ENCODE assay signal across 24 mouse cellular contexts in the genomic region with DNA sequence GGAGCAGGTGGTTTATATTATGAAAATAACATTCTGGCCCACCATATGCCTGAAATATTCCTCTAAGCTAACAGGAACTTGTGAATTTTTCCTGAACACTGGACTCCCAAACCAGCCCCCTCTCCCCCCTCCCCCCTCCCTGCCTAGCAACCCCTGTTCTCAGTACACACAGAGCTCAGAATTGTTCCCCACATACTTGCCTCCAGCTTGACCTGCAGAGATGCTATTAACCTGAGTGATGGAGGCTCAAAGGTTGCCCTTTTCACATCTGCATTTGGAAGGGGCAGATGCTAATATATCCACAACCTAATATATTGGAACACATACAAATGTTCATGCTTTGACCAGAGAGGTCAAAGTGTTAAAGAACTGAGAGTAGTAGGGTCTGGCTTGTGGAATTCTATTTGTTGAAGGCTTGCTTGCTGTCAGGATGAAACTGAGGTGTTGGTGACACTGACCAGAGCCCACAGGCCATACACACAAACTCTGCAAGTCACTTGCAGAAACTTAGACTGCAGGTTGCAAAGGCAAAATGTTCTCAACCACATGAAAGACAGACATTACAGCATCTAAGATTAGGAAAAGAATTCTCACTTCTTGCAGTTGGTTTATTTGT. TPM values are rescaled to one million over a fixed set of nuclear protein-coding genes. Genes with fewer than 3 reads are reported as not detected.
DNase-seq lines count a peak whose midpoint lies in the region; ATAC-seq and TF ChIP-seq lines count a peak whose summit lies in the region.
"Had no signal": no experiment of that assay in that cellular context is flagged by ENCODE, and none has a peak within 500 bp of the region (broad histone marks: within the 10 kb centered on the region; RNA-seq: fewer than 3 reads in every experiment).

No protein-coding gene starts in this region.

- ATAC-seq in heart, embryonic 13.5 days (ENCODE audit: extremely low read depth, insufficient number of reproducible peaks, low FRiP score, low TSS enrichment), result no peak
- ATAC-seq in embryonic facial prominence, embryonic 12.5 days (ENCODE audit: insufficient number of reproducible peaks, insufficient read depth, low FRiP score, low TSS enrichment), result peak; percentile 47; the same call in 1 of the 2 replicates
- peak; percentile 82 for ATAC-seq in limb, embryonic 14.5 days (ENCODE audit: low FRiP score, low read depth)
- no peak for ATAC-seq in midbrain, postnatal 0 days (ENCODE audit: low FRiP score)
- ATAC-seq: intestine, embryonic 15.5 days; liver, embryonic 12.5 days had no signal

- H3K36me3 ChIP-seq in heart, embryonic 13.5 days, result no peaks in the 10 kb centered on the region
- no peaks in the 10 kb centered on the region for H3K36me3 ChIP-seq in embryonic facial prominence, embryonic 12.5 days
- no peaks in the 10 kb centered on the region for H3K36me3 ChIP-seq in limb, embryonic 14.5 days (ENCODE audit: control insufficient read depth, insufficient read depth, low read length)
- H3K36me3 ChIP-seq in midbrain, postnatal 0 days (ENCODE audit: insufficient read depth, low read length), result no peaks in the 10 kb centered on the region
- H3K36me3 ChIP-seq: intestine, embryonic 15.5 days; liver, embryonic 12.5 days; midbrain, embryonic 12.5 days; neural tube, embryonic 13.5 days; stomach, embryonic 15.5 days had no signal

- H3K27me3 ChIP-seq in heart, embryonic 13.5 days (replicated peaks), result no peaks in the 10 kb centered on the region
- no peaks in the 10 kb centered on the region for H3K27me3 ChIP-seq in embryonic facial prominence, embryonic 12.5 days
- no peaks in the 10 kb centered on the region for H3K27me3 ChIP-seq in limb, embryonic 14.5 days (ENCODE audit: control insufficient read depth, insufficient read depth, low read length)
- no peaks in the 10 kb centered on the region for H3K27me3 ChIP-seq in midbrain, postnatal 0 days (ENCODE audit: insufficient read depth, low read length)
- H3K27me3 ChIP-seq: forebrain, embryonic 12.5 days; intestine, embryonic 15.5 days; liver, embryonic 12.5 days; midbrain, embryonic 12.5 days; neural tube, embryonic 13.5 days; stomach, embryonic 15.5 days had no signal

- no peak for TF ChIP-seq POLR2A in limb, embryonic 14.5 days (IDR thresholded peaks at IDR 0.05; ENCODE audit: borderline replicate concordance, extremely low read depth, insufficient read depth, insufficient read length)

- peaks cover 6% of the 10 kb centered on the region; the same call in 1 of the 2 replicates for H3K4me1 ChIP-seq in heart, embryonic 13.5 days
- H3K4me1 ChIP-seq in embryonic facial prominence, embryonic 12.5 days, result peaks cover 15% of the 10 kb centered on the region
- H3K4me1 ChIP-seq in limb, embryonic 14.5 days (ENCODE audit: control insufficient read depth, insufficient read depth, low read length), result peaks cover 15% of the 10 kb centered on the region; the same call in 1 of the 2 replicates
- H3K4me1 ChIP-seq in midbrain, postnatal 0 days (ENCODE audit: insufficient read depth, low read length), result no peaks in the 10 kb centered on the region
- H3K4me1 ChIP-seq: intestine, embryonic 15.5 days; liver, embryonic 12.5 days; neural tube, embryonic 13.5 days; stomach, embryonic 15.5 days had no signal

- H3K9ac ChIP-seq in heart, embryonic 13.5 days, result no peak overlapping the region
- H3K9ac ChIP-seq in embryonic facial prominence, embryonic 12.5 days, result no peak overlapping the region
- H3K9ac ChIP-seq in limb, embryonic 14.5 days (ENCODE audit: low read depth, low read length, severe bottlenecking), result no peak overlapping the region
- H3K9ac ChIP-seq in midbrain, postnatal 0 days (replicated peaks; ENCODE audit: low read length, poor library complexity, severe bottlenecking), result no peak overlapping the region
- H3K9ac ChIP-seq: forebrain, embryonic 12.5 days; hindbrain, embryonic 14.5 days; intestine, embryonic 15.5 days; liver, embryonic 12.5 days; lung, embryonic 14.5 days; midbrain, embryonic 12.5 days; neural tube, embryonic 13.5 days; stomach, embryonic 15.5 days had no signal

- DNase-seq in heart, postnatal 25 days (ENCODE audit: low spot score), result no peak
- peak; percentile 53 for DNase-seq in embryo, embryonic 11 days
- DNase-seq in limb, embryonic 14.5 days (ENCODE audit: low spot score), result no peak
- DNase-seq in adrenal gland, adult 2 months, result no peak
- DNase-seq in midbrain, postnatal 0 days (ENCODE audit: low spot score), result no peak
- DNase-seq: B cell, adult 2 months; cerebellum, adult 9-10 months; gastrocnemius, postnatal 14 days; kidney, adult 9 months; kidney, postnatal 25 days; lung, embryonic 14.5 days; lung, postnatal 4 days; thymus, adult 18-20 months; thymus, postnatal 4 days had no signal

- H3K27ac ChIP-seq in heart, embryonic 13.5 days (replicated peaks), result peak overlapping the region; percentile 45; the same call in 1 of the 2 replicates
- H3K27ac ChIP-seq in embryonic facial prominence, embryonic 12.5 days, result 0 out of 2 replicates have a peak overlapping the region, but pooled peaks have one; percentile 57
- no peak overlapping the region for H3K27ac ChIP-seq in limb, embryonic 14.5 days (replicated peaks; ENCODE audit: low read depth, low read length)
- H3K27ac ChIP-seq in midbrain, postnatal 0 days (ENCODE audit: low read depth, low read length), result no peak overlapping the region
- H3K27ac ChIP-seq: forebrain, embryonic 12.5 days; hindbrain, embryonic 14.5 days; intestine, embryonic 15.5 days; liver, embryonic 12.5 days; midbrain, embryonic 12.5 days; neural tube, embryonic 13.5 days; stomach, embryonic 15.5 days had no signal

- no peak overlapping the region for H3K4me3 ChIP-seq in heart, embryonic 13.5 days
- no peak overlapping the region for H3K4me3 ChIP-seq in embryonic facial prominence, embryonic 12.5 days
- no peak overlapping the region for H3K4me3 ChIP-seq in limb, embryonic 14.5 days (replicated peaks; ENCODE audit: low read length)
- H3K4me3 ChIP-seq in midbrain, postnatal 0 days (ENCODE audit: low read depth, low read length), result no peak overlapping the region
- H3K4me3 ChIP-seq: forebrain, embryonic 12.5 days; intestine, embryonic 15.5 days; liver, embryonic 12.5 days; midbrain, embryonic 12.5 days; neural tube, embryonic 13.5 days; stomach, embryonic 15.5 days had no signal

- no peaks in the 10 kb centered on the region for H3K9me3 ChIP-seq in heart, embryonic 13.5 days
- no peaks in the 10 kb centered on the region for H3K9me3 ChIP-seq in embryonic facial prominence, embryonic 12.5 days
- H3K9me3 ChIP-seq in limb, embryonic 14.5 days (ENCODE audit: control insufficient read depth, low read length), result no peaks in the 10 kb centered on the region
- H3K9me3 ChIP-seq in midbrain, postnatal 0 days (ENCODE audit: low read length), result no peaks in the 10 kb centered on the region
- H3K9me3 ChIP-seq: forebrain, embryonic 12.5 days; intestine, embryonic 15.5 days; liver, embryonic 12.5 days; midbrain, embryonic 12.5 days; neural tube, embryonic 13.5 days; stomach, embryonic 15.5 days had no signal

- no peak for TF ChIP-seq CTCF in midbrain, postnatal 0 days (IDR thresholded peaks at IDR 0.05)

- intact Hi-C loops in heart, postnatal 25 days (cut with DNase I), result no loop called here

- H3K4me2 ChIP-seq in heart, embryonic 13.5 days, result no peak overlapping the region
- no peak overlapping the region for H3K4me2 ChIP-seq in embryonic facial prominence, embryonic 12.5 days (replicated peaks)
- H3K4me2 ChIP-seq in limb, embryonic 14.5 days (replicated peaks; ENCODE audit: low read depth, low read length, severe bottlenecking), result no peak overlapping the region
- H3K4me2 ChIP-seq in midbrain, postnatal 0 days (ENCODE audit: low read depth, low read length, poor library complexity, severe bottlenecking), result no peak overlapping the region
- H3K4me2 ChIP-seq: forebrain, embryonic 12.5 days; hindbrain, embryonic 14.5 days; intestine, embryonic 15.5 days; liver, embryonic 12.5 days; lung, embryonic 14.5 days; midbrain, embryonic 12.5 days; neural tube, embryonic 13.5 days; stomach, embryonic 15.5 days had no signal

RNA-seq across cellular contexts. Expression of a gene that starts 36.2 kb away (rescaled TPM):
- 2.6 and 3.5 TPM in 2 replicates for polyA plus RNA-seq in heart, embryonic 13.5 days (2015; fragmentation: Nextera tagmentation; extraction: Ambion mirVana)
- total RNA-seq in heart, postnatal 25 days (2021), result 1 to 10 TPM; 7.0 to 7.7 TPM
- polyA plus RNA-seq in embryonic facial prominence, embryonic 12.5 days (2016; fragmentation: Nextera tagmentation; extraction: Ambion mirVana), result 50.3 and 50.9 TPM in 2 replicates
- polyA plus RNA-seq in limb, embryonic 14.5 days (2012; rRNA removed), result 6.0 and 7.0 TPM in 2 replicates
- polyA plus RNA-seq in limb, embryonic 14.5 days (2014; fragmentation: Nextera tagmentation; extraction: Ambion mirVana), result 7.6 and 8.6 TPM in 2 replicates
- 10 to 100 TPM in 1 of 2 experiments, 1 to 10 TPM in 1; 6.9 to 10.8 TPM for total RNA-seq in adrenal gland, adult 2 months (2021)
- 0.36 and 0.38 TPM in 2 replicates for polyA plus RNA-seq in adrenal gland, adult 2 months (2012; rRNA removed)
- total RNA-seq in midbrain, postnatal 0 days (2014; rRNA removed), result 11.4 and 11.9 TPM in 2 replicates
- polyA plus RNA-seq in midbrain, postnatal 0 days (2015; fragmentation: Nextera tagmentation; extraction: Ambion mirVana), result 10.9 and 12.9 TPM in 2 replicates
- total RNA-seq: common myeloid progenitor, adult 5-6 weeks had no signal

Comparison
In these comparisons a context has a peak if more than half of its experiments do, and no peak if none do; other contexts are left out.
1. ATAC-seq: peak in embryonic facial prominence, embryonic 12.5 days (single experiment) and limb, embryonic 14.5 days (single experiment); none in heart, embryonic 13.5 days (single experiment) and midbrain, postnatal 0 days (single experiment).
2. H3K27ac ChIP-seq: peak in heart, embryonic 13.5 days (single experiment) and embryonic facial prominence, embryonic 12.5 days (single experiment); none in limb, embryonic 14.5 days (single experiment) and midbrain, postnatal 0 days (single experiment).